Mouse (Mus musculus) kidney, embryonic 14.5 days (tissue): ENCODE measurements around the gene Tmem219. TPM values are rescaled to one million over a fixed set of nuclear protein-coding genes. Genes with fewer than 3 reads are reported as not detected.
A peak's percentile ranks its signal among the peaks of the same experiment; 100 is the strongest.

Experiments
- ATAC-seq: fragments of 200-750 bp; cut with Nextera tagmentation; 2 replicates; pipeline ENCODE4 v1.8.0; 2017; ENCODE audit warnings: moderate number of reproducible peaks, mild to moderate bottlenecking, moderate TSS enrichment, moderate library complexity; ENCODE audit not compliant: low FRiP score, low TSS enrichment
- H3K27ac ChIP-seq: fragments of 300-500 bp; sonication (generic); 2 replicates; pipeline ENCODE4 v1.5.1; 2014; ENCODE audit warnings: low read depth, mild to moderate bottlenecking, low read length, moderate library complexity, mixed read lengths
- H3K27me3 ChIP-seq: fragments of 300-500 bp; sonication (generic); 2 replicates; pipeline ENCODE4 v1.6.1; 2014; ENCODE audit warnings: mild to moderate bottlenecking, low read length; ENCODE audit not compliant: control insufficient read depth, insufficient read depth
- H3K36me3 ChIP-seq: fragments of 300-500 bp; sonication (generic); 2 replicates; pipeline ENCODE4 v1.6.1; 2014; ENCODE audit warnings: low read length, mixed read lengths; ENCODE audit not compliant: control insufficient read depth, insufficient read depth
- H3K4me1 ChIP-seq: fragments of 300-500 bp; sonication (generic); 2 replicates; pipeline ENCODE4 v1.6.1; 2014; ENCODE audit warnings: low read length, mixed read lengths; ENCODE audit not compliant: control insufficient read depth, insufficient read depth
- H3K4me2 ChIP-seq: fragments of 300-500 bp; sonication (generic); replicated peaks from 2 replicates; pipeline ENCODE4 v1.6.1; 2014; ENCODE audit warnings: low read depth, mild to moderate bottlenecking, low read length
- H3K4me3 ChIP-seq: fragments of 300-500 bp; sonication (generic); 2 replicates; pipeline ENCODE4 v1.5.1; 2014; ENCODE audit warnings: mild to moderate bottlenecking, low read length
- H3K9ac ChIP-seq: fragments of 300-500 bp; sonication (generic); 2 replicates; pipeline ENCODE4 v1.6.1; 2014; ENCODE audit warnings: low read depth, mild to moderate bottlenecking, low read length, moderate library complexity
- H3K9me3 ChIP-seq: fragments of 300-500 bp; sonication (generic); 2 replicates; pipeline ENCODE4 v1.6.1; 2016; ENCODE audit warnings: low read length; ENCODE audit not compliant: control insufficient read depth
- whole genome bisulfite sequencing: fragments of 180-500 bp; shearing (Covaris S2); extraction: QIAGEN DNeasy Blood & Tissue Kit; methylation state at CpG from one replicate; pipeline ENCODE4 v1.1.7; 2014; 5-methylcytosine and 5-hydroxymethylcytosine counted together
- polyA plus RNA-seq: library from polyadenylated mRNA; unstranded; fragments of >200 nt; fragmentation: Nextera tagmentation; extraction: Ambion mirVana; gene quantifications from 2 replicates; pipeline ENCODE4 v1.2.1, GENCODE M21; 2014

The Tmem219 gene
- polyA plus RNA-seq, 1 experiment from 2014 or later = 27.4 TPM

DNA sequence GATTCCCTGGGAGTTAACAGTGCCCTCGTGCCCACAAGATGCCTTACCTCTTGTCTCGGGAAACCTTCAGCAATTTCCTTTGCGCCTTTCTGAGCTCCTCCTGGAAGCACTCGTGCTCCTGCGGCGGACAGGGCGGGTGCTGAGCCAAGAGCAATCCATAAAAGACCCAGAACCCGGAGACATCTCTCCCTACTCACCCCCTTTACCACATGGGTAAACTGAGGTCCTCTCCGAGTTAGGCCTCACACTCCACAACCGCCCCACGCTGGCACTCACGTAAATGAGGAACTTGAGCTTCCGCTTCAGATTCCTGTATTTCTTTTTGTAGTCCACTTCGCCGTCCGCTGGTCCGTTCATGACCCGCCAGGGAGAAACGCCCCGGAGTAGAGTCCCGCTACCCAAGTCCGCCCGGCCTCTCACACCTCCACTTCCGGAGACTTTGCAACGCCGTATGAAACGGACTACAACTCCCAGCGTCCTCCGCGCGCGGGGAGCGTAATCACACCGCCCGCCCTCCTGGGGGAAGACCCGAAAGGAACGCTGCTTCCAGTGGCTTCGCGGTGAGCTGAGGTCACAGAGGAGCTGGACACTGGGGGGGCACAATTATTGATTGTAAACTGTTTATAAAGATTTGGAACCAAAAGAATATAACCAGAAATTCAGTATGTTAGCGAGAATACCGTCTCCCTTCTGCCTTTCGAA lies 61.1 kb downstream of the Tmem219 start, which contains the start of gene Hirip3:
Gene Hirip3, plus strand, starts transcription at position 544 of the 702 bp plus-strand sequence.
- peaks cover 60% of the 10 kb centered on the region for H3K36me3 ChIP-seq
- no peaks in the 10 kb centered on the region for H3K27me3 ChIP-seq
- peak within 1 kb of the TSS; percentile 61 for H3K4me3 ChIP-seq
- peak within 1 kb of the TSS; percentile 76 for H3K9ac ChIP-seq
- peak within 1 kb of the TSS; percentile 92 for H3K4me2 ChIP-seq
- 2% methylated on average over 42 of the region's 42 CpGs for WGBS
- peak within 1 kb of the TSS; percentile 76 for H3K27ac ChIP-seq
- no peaks in the 10 kb centered on the region for H3K9me3 ChIP-seq
- H3K4me1 ChIP-seq = peaks cover 25% of the 10 kb centered on the region
- ATAC-seq = peak; percentile 86

DNA sequence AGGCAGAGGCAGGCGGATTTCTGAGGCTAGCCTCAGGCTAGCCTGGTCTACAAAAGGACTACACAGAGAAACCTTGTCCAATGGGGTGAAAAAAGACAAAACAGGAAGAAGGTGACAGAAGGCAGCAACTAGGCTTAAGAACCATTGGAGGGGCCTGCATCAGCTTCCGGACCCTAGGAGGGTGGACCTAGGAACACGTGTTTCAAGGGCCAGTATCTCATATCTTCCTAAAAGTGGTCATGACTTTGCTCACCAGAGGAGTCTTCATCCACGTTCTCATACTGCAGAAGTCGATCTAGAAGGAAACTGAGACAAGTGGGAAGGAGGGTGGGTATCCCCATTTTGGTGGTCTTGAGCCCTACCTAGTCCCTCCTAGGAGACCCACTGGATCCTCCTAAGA lies 61.7 kb downstream of the Tmem219 start:
- Histone ChIP-seq H3K9ac (peak overlapping the region; percentile 76), H3K36me3 (peaks cover 59% of the 10 kb centered on the region), H3K4me2 (peak overlapping the region; percentile 92), H3K27me3 (no peaks in the 10 kb centered on the region), H3K9me3 (no peaks in the 10 kb centered on the region), H3K4me3 (peak overlapping the region; percentile 61), H3K27ac (no peak overlapping the region), H3K4me1 (peaks cover 25% of the 10 kb centered on the region)
- ATAC-seq = no peak
- 64% methylated on average over 5 of the region's 5 CpGs for WGBS

DNA sequence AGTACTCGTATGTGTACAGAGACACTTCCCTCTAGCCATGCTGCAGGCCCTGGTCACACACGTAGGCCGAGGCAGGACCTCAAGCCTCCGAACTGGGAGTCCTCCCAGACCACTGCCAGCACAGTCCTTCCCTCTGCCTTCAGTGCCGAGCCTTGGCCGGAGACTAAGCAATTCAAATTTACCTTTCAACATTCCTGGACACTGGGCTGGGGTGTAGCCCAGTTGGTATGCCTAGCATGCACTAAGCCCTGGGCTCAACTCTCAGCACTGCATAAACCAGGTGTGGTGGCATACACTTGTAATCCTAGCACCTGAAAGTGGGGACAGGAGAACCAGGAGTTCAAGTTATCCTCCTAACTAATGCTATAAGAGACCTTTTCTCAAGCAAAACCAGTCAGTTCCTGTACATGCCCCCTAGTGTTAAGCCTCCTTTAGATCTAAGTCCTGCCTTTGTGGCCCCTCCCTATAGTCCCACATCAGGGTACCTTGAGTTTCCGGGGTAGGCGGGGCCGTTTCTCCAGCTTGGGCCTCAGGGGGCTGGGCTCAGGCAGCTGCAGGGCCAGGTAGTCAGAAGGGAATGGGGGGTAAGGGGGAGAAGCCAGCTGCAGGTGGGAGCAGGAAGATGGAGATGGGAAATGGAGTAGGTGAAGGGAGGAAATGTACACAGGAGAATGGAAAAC lies 65.8 kb downstream of the Tmem219 start:
- Histone ChIP-seq H3K4me3 (no peak overlapping the region), H3K9ac (no peak overlapping the region), H3K36me3 (peaks cover 72% of the 10 kb centered on the region), H3K27ac (no peak overlapping the region), H3K27me3 (no peaks in the 10 kb centered on the region), H3K4me1 (peaks cover 6% of the 10 kb centered on the region; the same call in 1 of the 2 replicates), H3K9me3 (no peaks in the 10 kb centered on the region), H3K4me2 (no peak overlapping the region)
- ATAC-seq = no peak
- WGBS = 59% methylated on average over 9 of the region's 9 CpGs

DNA sequence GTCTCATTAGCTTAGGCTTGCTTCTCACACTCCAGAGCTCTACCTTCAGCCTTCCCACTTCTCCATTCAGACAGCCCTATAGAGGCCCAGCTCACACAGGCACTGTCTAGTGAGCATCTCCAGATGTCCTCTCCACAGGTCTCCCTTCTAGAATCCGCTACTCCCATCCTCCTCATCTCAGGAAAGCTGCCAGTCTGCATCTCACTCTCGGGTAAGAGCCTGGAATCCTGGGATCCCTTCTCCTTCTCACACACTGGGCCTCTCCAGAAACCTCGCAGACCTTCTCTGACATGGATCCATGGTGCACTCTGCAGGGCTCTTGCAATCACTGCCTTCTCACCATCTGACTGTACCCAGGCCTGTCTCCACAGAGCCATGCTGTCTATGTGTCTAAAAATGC lies 67.1 kb downstream of the Tmem219 start:
- peaks cover 76% of the 10 kb centered on the region for H3K36me3 ChIP-seq
- WGBS = 81% methylated on average over 3 of the region's 3 CpGs

DNA sequence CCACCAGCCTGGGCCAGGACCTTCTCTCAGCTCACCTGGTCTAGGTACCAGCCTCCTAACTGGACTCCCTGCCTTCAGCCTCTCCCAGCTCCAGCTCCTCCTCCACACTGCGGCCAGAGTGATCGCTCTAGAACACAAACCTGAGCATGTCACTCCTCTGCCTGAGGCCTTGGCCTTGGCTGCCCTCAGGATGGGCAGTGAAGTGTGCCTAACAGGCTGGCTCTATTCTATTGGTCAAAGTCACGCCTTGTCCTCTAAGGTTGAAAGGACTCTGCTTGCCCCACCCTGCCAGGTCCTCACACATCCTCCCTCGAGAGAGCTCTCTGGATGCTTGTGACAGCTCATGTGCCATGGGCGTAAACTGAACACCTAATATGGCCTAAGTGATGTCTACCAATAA lies 69.3 kb downstream of the Tmem219 start:
- no peak for ATAC-seq
- 74% methylated on average over 5 of the region's 5 CpGs for WGBS
- Histone ChIP-seq H3K27ac (no peak overlapping the region), H3K4me2 (no peak overlapping the region), H3K36me3 (peaks cover 63% of the 10 kb centered on the region), H3K27me3 (peaks cover 11% of the 10 kb centered on the region; the same call in 1 of the 2 replicates), H3K9me3 (no peaks in the 10 kb centered on the region), H3K4me1 (peaks cover 8% of the 10 kb centered on the region; the same call in 1 of the 2 replicates), H3K4me3 (no peak overlapping the region), H3K9ac (no peak overlapping the region)

More for the DNA sequence above, 67.1 kb downstream of the Tmem219 start:
- no peak for ATAC-seq
- peaks cover 4% of the 10 kb centered on the region; the same call in 1 of the 2 replicates for H3K4me1 ChIP-seq
- no peak overlapping the region for H3K27ac ChIP-seq
- no peak overlapping the region for H3K4me3 ChIP-seq
- H3K4me2 ChIP-seq = no peak overlapping the region
- no peak overlapping the region for H3K9ac ChIP-seq
- H3K27me3 ChIP-seq = no peaks in the 10 kb centered on the region
- H3K9me3 ChIP-seq = no peaks in the 10 kb centered on the region

DNA sequence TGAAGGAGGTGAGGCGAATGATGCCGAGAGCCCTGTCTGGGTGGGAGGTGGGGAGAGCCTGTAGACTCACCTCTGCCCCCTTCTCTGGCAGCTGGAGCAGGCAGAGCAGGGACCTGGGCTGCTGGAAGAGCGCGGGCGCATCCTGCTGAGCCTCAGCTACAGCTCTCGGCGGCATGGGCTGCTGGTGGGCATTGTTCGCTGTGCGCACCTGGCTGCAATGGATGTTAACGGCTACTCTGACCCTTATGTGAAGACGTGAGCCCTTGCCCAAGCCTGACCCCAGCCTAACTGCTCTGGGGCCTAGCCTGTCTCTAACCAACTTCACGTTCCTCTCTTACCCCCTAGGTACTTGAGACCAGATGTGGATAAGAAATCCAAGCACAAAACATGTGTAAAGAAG lies 71.5 kb downstream of the Tmem219 start:
- H3K4me1 ChIP-seq = peaks cover 19% of the 10 kb centered on the region; the same call in 1 of the 2 replicates
- peaks cover 19% of the 10 kb centered on the region; the same call in 1 of the 2 replicates for H3K27me3 ChIP-seq
- H3K36me3 ChIP-seq = peaks cover 42% of the 10 kb centered on the region
- no peaks in the 10 kb centered on the region for H3K9me3 ChIP-seq
- 38% methylated on average over 12 of the region's 12 CpGs for WGBS
- ATAC-seq = no peak
- peak overlapping the region; percentile 25; the same call in 1 of the 2 replicates for H3K9ac ChIP-seq
- H3K4me3 ChIP-seq = no peak overlapping the region
- H3K27ac ChIP-seq = no peak overlapping the region
- H3K4me2 ChIP-seq = no peak overlapping the region

DNA sequence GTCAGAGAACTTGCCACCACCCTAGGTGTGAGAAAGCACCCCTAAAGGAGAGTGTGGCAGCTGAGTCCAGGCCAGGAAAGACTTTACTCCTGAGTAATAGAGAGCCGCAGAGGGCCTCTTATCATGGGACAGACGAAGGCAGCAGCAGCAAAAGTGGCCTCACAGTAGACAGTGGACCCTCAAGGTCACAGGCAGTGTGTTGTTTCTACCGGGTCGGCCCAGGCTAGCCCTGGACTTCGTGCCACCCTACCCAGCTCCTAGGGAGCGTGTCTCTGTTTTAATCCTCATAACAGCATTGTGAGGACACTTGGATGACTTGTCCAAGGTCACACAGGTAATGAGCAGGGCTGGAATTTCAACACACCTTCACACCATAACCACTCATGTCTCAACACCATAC lies 72.6 kb downstream of the Tmem219 start:
- 88% methylated on average over 6 of the region's 6 CpGs for WGBS
- no peak overlapping the region for H3K4me3 ChIP-seq
- H3K27ac ChIP-seq = no peak overlapping the region
- H3K9me3 ChIP-seq = no peaks in the 10 kb centered on the region
- H3K27me3 ChIP-seq = peaks cover 19% of the 10 kb centered on the region; the same call in 1 of the 2 replicates
- peaks cover 19% of the 10 kb centered on the region; the same call in 1 of the 2 replicates for H3K4me1 ChIP-seq
- no peak overlapping the region for H3K4me2 ChIP-seq
- H3K9ac ChIP-seq = no peak overlapping the region
- H3K36me3 ChIP-seq = peaks cover 32% of the 10 kb centered on the region
- ATAC-seq = no peak

DNA sequence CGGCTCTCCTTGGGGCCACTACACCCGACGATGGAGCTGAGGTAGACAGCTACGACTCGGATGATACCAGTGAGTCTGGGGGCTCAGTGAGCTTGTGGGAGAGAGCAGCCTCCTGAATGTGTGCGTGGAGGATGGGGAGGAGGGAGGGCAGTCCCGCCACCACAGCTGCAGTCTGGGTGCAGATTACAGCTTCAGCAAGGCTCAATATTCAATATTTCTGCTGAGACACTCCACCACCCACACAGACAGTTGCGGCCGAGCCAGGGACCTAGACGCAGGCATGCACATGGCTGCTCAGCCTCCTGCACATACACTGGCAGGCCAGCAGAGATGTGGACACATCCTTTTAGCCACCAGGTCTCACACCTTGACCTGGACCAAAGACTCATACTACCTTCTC lies 73.9 kb downstream of the Tmem219 start:
- 13% methylated on average over 10 of the region's 10 CpGs for WGBS
- Histone ChIP-seq H3K27ac (no peak overlapping the region), H3K4me2 (peak overlapping the region; percentile 99), H3K36me3 (peaks cover 19% of the 10 kb centered on the region), H3K27me3 (peaks cover 19% of the 10 kb centered on the region; the same call in 1 of the 2 replicates), H3K4me3 (peak overlapping the region; percentile 60), H3K9ac (peak overlapping the region; percentile 70), H3K4me1 (peaks cover 19% of the 10 kb centered on the region; the same call in 1 of the 2 replicates), H3K9me3 (no peaks in the 10 kb centered on the region)
- ATAC-seq = no peak
